Mouse (Mus musculus): ENCODE results near the gene Gm572.

- no peak for TF ChIP-seq CTCF (IDR thresholded peaks at IDR 0.05; ENCODE audit: extremely low read depth, insufficient read depth, insufficient read length, insufficient replicate concordance)
- TF ChIP-seq POLR2A (IDR thresholded peaks at IDR 0.05; ENCODE audit: low read depth, low read length), result no peak
Measured at GRCm38 (mm10) chr4:148610631-148611364, 32.3 kb upstream of the Gm572 start.

All from spleen, adult 2 months (tissue).